Mouse (Mus musculus) forebrain, embryonic 15.5 days (tissue): ENCODE measurements around the gene Dhx30. TPM values are rescaled to one million over a fixed set of nuclear protein-coding genes. Genes with fewer than 3 reads are reported as not detected.
"Not testable (repeated sequence)": the region's sequence is repeated elsewhere in the genome, so short reads cannot be mapped to it uniquely, and the experiment has no call there.

Experiments
- ATAC-seq: fragments of 200-750 bp; cut with Nextera tagmentation; replicated peaks from 2 replicates; pipeline ENCODE4 v1.8.0; 2017; ENCODE audit warnings: mild to moderate bottlenecking, moderate TSS enrichment, moderate library complexity
- H3K27ac ChIP-seq: fragments of 300-500 bp; sonication (generic); replicated peaks from 2 replicates; pipeline ENCODE4 v1.5.1; 2015; ENCODE audit warnings: mild to moderate bottlenecking, inconsistent platforms
- H3K27me3 ChIP-seq: fragments of 300-500 bp; sonication (generic); 2 replicates; pipeline ENCODE4 v1.6.1; 2015; ENCODE audit warnings: inconsistent platforms
- H3K36me3 ChIP-seq: fragments of 300-500 bp; sonication (generic); 2 replicates; pipeline ENCODE4 v1.6.1; 2015; ENCODE audit warnings: mild to moderate bottlenecking, inconsistent platforms
- H3K4me1 ChIP-seq: fragments of 300-500 bp; sonication (generic); 2 replicates; pipeline ENCODE4 v1.6.1; 2015; ENCODE audit warnings: inconsistent platforms
- H3K4me2 ChIP-seq: fragments of 300-500 bp; sonication (generic); replicated peaks from 2 replicates; pipeline ENCODE4 v1.6.1; 2015; ENCODE audit warnings: mild to moderate bottlenecking, inconsistent platforms
- H3K4me3 ChIP-seq: fragments of 300-500 bp; sonication (generic); 2 replicates; pipeline ENCODE4 v1.5.1; 2015; ENCODE audit warnings: mild to moderate bottlenecking, inconsistent platforms
- H3K9ac ChIP-seq: fragments of 300-500 bp; sonication (generic); replicated peaks from 2 replicates; pipeline ENCODE4 v1.6.1; 2015; ENCODE audit warnings: mild to moderate bottlenecking, inconsistent platforms
- H3K9me3 ChIP-seq: fragments of 300-500 bp; sonication (generic); 2 replicates; pipeline ENCODE4 v1.6.1; 2016; ENCODE audit warnings: inconsistent platforms
- WGBS: fragments of 180-500 bp; shearing (Covaris S2); methylation state at CpG from one replicate; pipeline ENCODE4 v1.1.7; 2015; ENCODE audit warnings: mixed read lengths; 5-methylcytosine and 5-hydroxymethylcytosine counted together
- polyA plus RNA-seq: library from polyadenylated mRNA; unstranded; fragments of >200 nt; fragmentation: Nextera tagmentation; extraction: Ambion mirVana; gene quantifications from 2 replicates; pipeline ENCODE4 v1.2.1, GENCODE M21; 2015

Dhx30 gene
- polyA plus RNA-seq: 211 and 214 TPM in 2 replicates

DNA sequence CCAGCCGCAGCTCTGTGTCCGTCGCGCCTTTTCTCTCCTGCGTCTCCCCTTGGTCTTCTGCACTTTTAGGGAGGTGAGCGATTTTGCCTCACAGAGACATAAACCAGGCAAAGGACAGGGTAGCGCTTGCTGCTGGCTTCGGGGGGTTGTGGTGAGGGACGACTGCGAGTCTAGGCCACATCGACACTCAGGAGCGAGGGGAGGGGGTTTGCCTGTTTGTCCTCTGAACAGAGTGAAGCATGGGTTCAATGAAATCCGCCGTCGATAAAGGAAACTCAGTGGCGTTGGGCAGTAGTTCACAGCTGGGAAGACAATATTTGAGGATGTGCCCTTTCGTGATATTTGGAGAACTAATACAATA is at the start of gene Dhx30:
Dhx30 (minus strand) TSS at position 52 of the 361 bp plus-strand sequence.
- Histone ChIP-seq H3K36me3 (peaks cover 21% of the 10 kb centered on the region), H3K9ac (peak within 1 kb of the TSS; percentile 83), H3K4me3 (peak within 1 kb of the TSS; percentile 72), H3K27me3 (no peaks in the 10 kb centered on the region), H3K9me3 (no peaks in the 10 kb centered on the region), H3K4me1 (peaks cover 26% of the 10 kb centered on the region), H3K27ac (peak within 1 kb of the TSS; percentile 91), H3K4me2 (peak within 1 kb of the TSS; percentile 70)
- 1% methylated on average over 17 of the region's 17 CpGs for WGBS
- ATAC-seq: peak; percentile 38

DNA sequence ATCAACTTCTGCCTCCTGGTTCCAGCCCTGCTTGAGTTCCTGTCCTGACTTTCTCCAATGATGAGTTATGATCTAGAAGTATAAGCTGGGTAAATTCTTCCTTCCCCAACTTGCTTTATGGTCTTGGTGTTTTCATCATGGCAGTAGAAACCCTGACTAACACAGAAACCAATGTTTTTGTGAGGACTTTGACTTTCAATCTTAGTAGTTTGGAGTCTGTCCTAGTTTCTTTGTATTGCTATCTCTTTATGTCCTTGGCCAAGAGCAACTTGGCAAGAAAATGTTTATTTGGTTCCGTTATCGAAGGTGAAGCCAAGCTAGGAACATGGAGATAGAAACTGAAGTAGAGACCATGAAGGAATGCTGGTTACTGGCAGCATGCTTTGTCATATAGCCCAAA is 45.4 kb upstream of the Dhx30 start:
- Histone ChIP-seq H3K27me3 (no peaks in the 10 kb centered on the region), H3K4me2 (no peak overlapping the region), H3K9ac (no peak overlapping the region), H3K36me3 (peaks cover 65% of the 10 kb centered on the region), H3K4me3 (no peak overlapping the region), H3K4me1 (no peaks in the 10 kb centered on the region), H3K9me3 (no peaks in the 10 kb centered on the region), H3K27ac (no peak overlapping the region)
- ATAC-seq: no peak
- 92% methylated on average over 2 of the region's 2 CpGs for WGBS

GRCm38 (mm10) chr9:110162441-110162840 is 44.8 kb upstream of the Dhx30 start:
- WGBS: 95% methylated on average over 5 of the region's 5 CpGs

DNA sequence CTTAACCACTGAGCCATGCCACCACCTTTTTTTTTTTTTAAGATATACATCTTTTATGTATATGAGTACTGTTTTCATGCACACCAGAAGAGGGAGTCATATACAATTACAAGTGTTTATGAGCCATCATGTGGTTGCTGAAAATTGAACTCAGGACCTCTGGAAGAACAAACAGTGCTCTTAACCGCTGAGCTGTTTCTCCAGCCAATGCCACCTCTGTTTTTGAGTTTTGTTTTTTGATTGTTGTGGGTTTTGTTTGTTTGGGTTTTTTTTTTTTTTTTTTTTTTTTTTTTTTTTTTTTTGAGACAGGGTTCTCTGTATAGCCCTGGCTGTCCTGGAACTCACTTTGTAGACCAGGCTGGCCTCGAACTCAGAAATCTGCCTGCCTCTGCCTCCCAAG is 42.9 kb upstream of the Dhx30 start:
- H3K27me3 ChIP-seq, H3K4me2 ChIP-seq, H3K4me3 ChIP-seq, ATAC-seq, H3K4me1 ChIP-seq, H3K27ac ChIP-seq, H3K9ac ChIP-seq, H3K9me3 ChIP-seq: not testable (repeated sequence)
- WGBS: 93% methylated on average over 2 of the region's 2 CpGs
- H3K36me3 ChIP-seq: peaks cover 63% of the 10 kb centered on the region

More at GRCm38 (mm10) chr9:110162441-110162840, 44.8 kb upstream of the Dhx30 start:
- Histone ChIP-seq H3K9ac (no peak overlapping the region), H3K4me3 (no peak overlapping the region), H3K27ac (no peak overlapping the region), H3K4me1 (no peaks in the 10 kb centered on the region), H3K27me3 (no peaks in the 10 kb centered on the region), H3K36me3 (peaks cover 64% of the 10 kb centered on the region), H3K9me3 (no peaks in the 10 kb centered on the region), H3K4me2 (no peak overlapping the region)
- no peak for ATAC-seq

DNA sequence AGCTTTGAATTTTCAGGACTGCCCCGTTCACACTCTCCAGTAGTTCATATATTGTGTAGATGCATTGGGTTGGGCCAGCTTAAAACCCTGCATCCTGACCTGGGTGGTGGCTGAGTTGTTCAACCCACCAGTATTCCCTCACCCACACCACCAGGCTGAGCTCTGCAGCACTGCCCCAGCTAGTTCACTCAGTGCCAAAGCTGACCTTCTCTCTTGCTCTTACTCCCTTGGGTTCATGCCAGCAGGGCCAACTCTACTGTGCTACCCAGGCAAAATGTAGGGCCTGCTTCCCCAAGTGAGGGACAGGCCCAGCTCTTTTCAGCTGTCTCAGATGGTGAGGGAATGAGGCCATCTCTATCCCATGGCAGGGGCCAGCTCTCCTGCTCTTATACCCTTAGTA is 41.4 kb upstream of the Dhx30 start:
- Histone ChIP-seq H3K9me3 (no peaks in the 10 kb centered on the region), H3K4me2 (no peak overlapping the region), H3K27ac (no peak overlapping the region), H3K27me3 (no peaks in the 10 kb centered on the region), H3K9ac (no peak overlapping the region), H3K4me3 (no peak overlapping the region), H3K4me1 (no peaks in the 10 kb centered on the region), H3K36me3 (peaks cover 65% of the 10 kb centered on the region)
- 94% methylated on average over 1 of the region's 1 CpGs for WGBS
- ATAC-seq: no peak

DNA sequence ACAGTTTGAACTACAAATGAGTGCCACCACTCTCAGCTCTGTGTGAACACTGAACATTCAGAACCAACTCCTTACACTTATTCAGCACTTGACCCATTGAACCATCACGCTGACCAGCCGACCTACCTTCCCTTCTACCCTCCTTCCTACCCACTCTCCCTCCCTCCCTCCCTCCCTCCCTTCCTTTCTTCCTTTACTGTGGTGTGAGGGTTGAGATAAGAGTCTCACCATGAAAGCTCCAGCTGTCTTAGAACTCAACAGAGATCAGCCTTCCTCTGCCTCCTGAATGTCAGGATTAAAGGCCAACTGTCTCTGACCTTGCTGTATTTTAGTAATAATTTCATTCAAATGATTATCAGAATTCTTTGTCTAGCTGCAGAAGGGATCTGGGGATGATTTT is 31.0 kb upstream of the Dhx30 start:
- WGBS: 88% methylated on average over 2 of the region's 2 CpGs
- no peak for ATAC-seq

GRCm38 (mm10) chr9:110142097-110142496 is 24.5 kb upstream of the Dhx30 start:
- Histone ChIP-seq H3K4me1 (no peaks in the 10 kb centered on the region), H3K4me3 (no peak overlapping the region), H3K27ac (no peak overlapping the region), H3K9ac (no peak overlapping the region), H3K4me2 (no peak overlapping the region), H3K36me3 (peaks cover 62% of the 10 kb centered on the region), H3K27me3 (no peaks in the 10 kb centered on the region), H3K9me3 (no peaks in the 10 kb centered on the region)
- ATAC-seq: no peak
- WGBS: 98% methylated on average over 1 of the region's 1 CpGs

More for the DNA sequence above, 31.0 kb upstream of the Dhx30 start:
- Histone ChIP-seq H3K4me1 (no peaks in the 10 kb centered on the region), H3K27me3 (no peaks in the 10 kb centered on the region), H3K4me3 (no peak overlapping the region), H3K27ac (no peak overlapping the region), H3K36me3 (peaks cover 76% of the 10 kb centered on the region), H3K4me2 (no peak overlapping the region), H3K9me3 (no peaks in the 10 kb centered on the region), H3K9ac (no peak overlapping the region)

GRCm38 (mm10) chr9:110139119-110139518 is 21.5 kb upstream of the Dhx30 start:
- WGBS: 90% methylated on average over 4 of the region's 4 CpGs
- H3K9ac ChIP-seq: no peak overlapping the region
- H3K9me3 ChIP-seq: no peaks in the 10 kb centered on the region
- H3K4me3 ChIP-seq: no peak overlapping the region
- peaks cover 57% of the 10 kb centered on the region for H3K36me3 ChIP-seq
- H3K27ac ChIP-seq: no peak overlapping the region
- ATAC-seq: no peak
- H3K4me2 ChIP-seq: no peak overlapping the region
- H3K27me3 ChIP-seq: no peaks in the 10 kb centered on the region
- H3K4me1 ChIP-seq: peaks cover 21% of the 10 kb centered on the region

GRCm38 (mm10) chr9:110134176-110134575 is 16.5 kb upstream of the Dhx30 start:
- H3K27ac ChIP-seq: no peak overlapping the region
- no peaks in the 10 kb centered on the region for H3K9me3 ChIP-seq
- H3K9ac ChIP-seq: no peak overlapping the region
- ATAC-seq: no peak
- H3K27me3 ChIP-seq: no peaks in the 10 kb centered on the region
- peaks cover 27% of the 10 kb centered on the region for H3K36me3 ChIP-seq
- 84% methylated on average over 5 of the region's 5 CpGs for WGBS
- peaks cover 45% of the 10 kb centered on the region for H3K4me1 ChIP-seq
- H3K4me3 ChIP-seq: 0 out of 2 replicates have a peak overlapping the region, but pooled peaks have one; percentile 100
- peak overlapping the region; percentile 55 for H3K4me2 ChIP-seq

DNA sequence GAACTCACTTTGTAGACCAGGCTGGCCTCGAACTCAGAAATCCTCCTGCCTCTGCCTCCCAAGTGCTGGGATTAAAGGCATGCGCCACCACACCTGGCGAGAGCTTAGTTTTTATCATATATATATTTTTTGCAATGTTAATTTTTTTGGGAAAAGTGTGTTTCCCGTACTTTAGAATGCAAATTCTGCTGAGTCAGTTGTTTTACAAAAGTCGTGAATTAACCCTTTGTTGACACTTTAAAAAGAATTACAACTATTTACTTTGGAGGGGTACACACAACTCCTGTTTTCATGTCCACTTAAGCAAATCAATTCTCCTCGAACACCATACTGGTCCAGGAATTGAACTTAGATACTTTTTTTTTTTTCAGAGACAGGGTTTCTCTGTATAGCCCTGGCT is 15.3 kb upstream of the Dhx30 start:
- H3K4me3 ChIP-seq: peak overlapping the region; percentile 100
- no peak for ATAC-seq
- H3K4me1 ChIP-seq: peaks cover 45% of the 10 kb centered on the region
- H3K9ac ChIP-seq: no peak overlapping the region
- peaks cover 20% of the 10 kb centered on the region for H3K36me3 ChIP-seq
- WGBS: 59% methylated on average over 6 of the region's 6 CpGs
- no peaks in the 10 kb centered on the region for H3K9me3 ChIP-seq
- H3K27me3 ChIP-seq: no peaks in the 10 kb centered on the region
- peak overlapping the region; percentile 55 for H3K4me2 ChIP-seq
- no peak overlapping the region for H3K27ac ChIP-seq

GRCm38 (mm10) chr9:110132201-110132605 is 14.6 kb upstream of the Dhx30 start:
- Histone ChIP-seq H3K36me3 (peaks cover 18% of the 10 kb centered on the region), H3K9me3 (no peaks in the 10 kb centered on the region), H3K4me1 (peaks cover 45% of the 10 kb centered on the region), H3K27ac (peak overlapping the region; percentile 92), H3K4me2 (peak overlapping the region; percentile 55), H3K9ac (peak overlapping the region; percentile 97), H3K4me3 (peak overlapping the region; percentile 100), H3K27me3 (no peaks in the 10 kb centered on the region)
- peak; percentile 76 for ATAC-seq
- under 1% methylated on average over 29 of the region's 38 CpGs for WGBS

- peak overlapping the region; percentile 55 for H3K4me2 ChIP-seq
- H3K4me3 ChIP-seq: peak overlapping the region; percentile 100
- ATAC-seq: peak; percentile 97
- H3K4me1 ChIP-seq: peaks cover 45% of the 10 kb centered on the region
- 1% methylated on average over 59 of the region's 64 CpGs for WGBS
- H3K9me3 ChIP-seq: no peaks in the 10 kb centered on the region
- peak overlapping the region; percentile 92 for H3K27ac ChIP-seq
- peaks cover 12% of the 10 kb centered on the region for H3K36me3 ChIP-seq
- H3K9ac ChIP-seq: peak overlapping the region; percentile 97
- H3K27me3 ChIP-seq: no peaks in the 10 kb centered on the region
Observed at GRCm38 (mm10) chr9:110131525-110132197, 14.0 kb upstream of the Dhx30 start.
